Mouse (Mus musculus) CH12.LX (cell line): Measurements from ENCODE around the gene Ppp1r14b. TPM values are rescaled to one million over a fixed set of nuclear protein-coding genes. Genes with fewer than 3 reads are reported as not detected.

ENCODE experiments used
- DNase-seq: peaks from one replicate; pipeline ENCODE4 v3.0.0-alpha.2; 2013; ENCODE audit errors: extremely low read depth
- H3K27ac ChIP-seq: 2 replicates; pipeline ENCODE4 v1.5.1; 2012; ENCODE audit warnings: low read depth, mild to moderate bottlenecking, control low read depth, moderate library complexity; ENCODE audit not compliant: insufficient read depth
- H3K27me3 ChIP-seq: replicated peaks from 2 replicates; pipeline ENCODE3; 2012; ENCODE audit warnings: inconsistent platforms
- H3K36me3 ChIP-seq, 2 experiments: replicated peaks in 1 of 2; 2 replicates each; pipeline versions ENCODE3 to v1.6.1; 2012; ENCODE audit warnings: inconsistent platforms in 1 of 2, low read length in 1 of 2, mild to moderate bottlenecking in 1 of 2, mixed read lengths in 1 of 2, moderate library complexity in 1 of 2; ENCODE audit not compliant: control insufficient read depth in 1 of 2, insufficient read depth in 1 of 2
- H3K4me1 ChIP-seq, 2 experiments: 2 replicates each; pipeline ENCODE4 v1.6.1; 2012; ENCODE audit warnings: inconsistent platforms in 1 of 2, moderate library complexity in 1 of 2; ENCODE audit not compliant: insufficient read depth in 2 of 2, control insufficient read depth in 1 of 2
- H3K4me2 ChIP-seq: 2 replicates; pipeline ENCODE4 v1.6.1; 2012; ENCODE audit warnings: low read depth, mild to moderate bottlenecking, control low read depth; ENCODE audit not compliant: poor library complexity, insufficient read depth, severe bottlenecking
- H3K4me3 ChIP-seq, 3 experiments: fragments of 150-350 bp in 1 of 3; sonication (generic) in 1 of 3; replicated peaks in 1 of 3; 2 replicates each; pipeline versions ENCODE3 to v1.5.1; 2011 to 2012; ENCODE audit warnings: low read depth in 2 of 3, low read length in 2 of 3, mild to moderate bottlenecking in 2 of 3, moderate library complexity in 2 of 3, control low read depth in 1 of 3, improper control_type of control experiment in 1 of 3, inconsistent platforms in 1 of 3, mixed read lengths in 1 of 3; ENCODE audit not compliant: poor library complexity in 1 of 3
- H3K79me2 ChIP-seq: replicated peaks from 2 replicates; pipeline ENCODE4 v1.6.1; 2012; ENCODE audit warnings: mild to moderate bottlenecking, moderate library complexity; ENCODE audit not compliant: control insufficient read depth, poor library complexity, insufficient read depth, severe bottlenecking; ENCODE audit errors: extremely low read depth
- H3K9ac ChIP-seq: 2 replicates; pipeline ENCODE4 v1.6.1; 2012; ENCODE audit warnings: low read depth, mild to moderate bottlenecking, control low read depth, moderate library complexity; ENCODE audit not compliant: insufficient read depth
- H3K9me3 ChIP-seq: replicated peaks from 2 replicates; pipeline ENCODE3; 2012; ENCODE audit warnings: low read length, inconsistent platforms, mixed read lengths
- BHLHE40 ChIP-seq: IDR thresholded peaks from 2 replicates; pipeline ENCODE4 v1.6.1; 2011; ENCODE audit warnings: mild to moderate bottlenecking, low read depth, low read length, improper control_type of control experiment
- CHD1 ChIP-seq: IDR thresholded peaks from 2 replicates; pipeline ENCODE4 v1.6.1; 2012; ENCODE audit warnings: low read depth, low read length, improper control_type of control experiment, inconsistent platforms
- CHD2 ChIP-seq: IDR thresholded peaks from 2 replicates; pipeline ENCODE4 v1.6.1; 2011; ENCODE audit warnings: low read length, improper control_type of control experiment
- CTCF ChIP-seq, 2 experiments: IDR thresholded peaks in 1 of 2; conservative IDR thresholded peaks in 1 of 2; 2 replicates each; pipeline ENCODE4 v1.5.1; 2011 to 2012; ENCODE audit warnings: low read depth in 2 of 2, low read length in 2 of 2, improper control_type of control experiment in 1 of 2, inconsistent platforms in 1 of 2, mild to moderate bottlenecking in 1 of 2, moderate library complexity in 1 of 2
- E2F4 ChIP-seq: IDR thresholded peaks from 2 replicates; pipeline ENCODE4 v1.6.1; 2011; ENCODE audit warnings: low read depth, low read length, improper control_type of control experiment; ENCODE audit not compliant: insufficient replicate concordance
- ELF1 ChIP-seq: IDR thresholded peaks from 2 replicates; pipeline ENCODE4 v1.6.1; 2014; ENCODE audit warnings: low read depth, mild to moderate bottlenecking, inconsistent platforms, low read length, improper control_type of control experiment
- ETS1 ChIP-seq: conservative IDR thresholded peaks from 2 replicates; pipeline ENCODE4 v1.6.1; 2012; ENCODE audit warnings: low read depth, mild to moderate bottlenecking, inconsistent platforms, low read length, improper control_type of control experiment, moderate library complexity
- GABPA ChIP-seq: IDR thresholded peaks from 2 replicates; pipeline ENCODE4 v1.6.1; 2012; ENCODE audit warnings: low read depth, low read length, improper control_type of control experiment, inconsistent platforms; ENCODE audit not compliant: insufficient replicate concordance
- HCFC1 ChIP-seq: IDR thresholded peaks from 2 replicates; pipeline ENCODE4 v1.6.1; 2012; ENCODE audit warnings: low read depth, mild to moderate bottlenecking, inconsistent platforms, low read length, improper control_type of control experiment
- JUND ChIP-seq: conservative IDR thresholded peaks from 2 replicates; pipeline ENCODE4 v1.6.1; 2011; ENCODE audit warnings: low read depth, low read length, improper control_type of control experiment
- MAX ChIP-seq: IDR thresholded peaks from 2 replicates; pipeline ENCODE4 v1.6.1; 2011; ENCODE audit warnings: low read length, improper control_type of control experiment
- MXI1 ChIP-seq: IDR thresholded peaks from 2 replicates; pipeline ENCODE4 v1.6.1; 2011; ENCODE audit warnings: mild to moderate bottlenecking, low read depth, low read length, improper control_type of control experiment
- MYC ChIP-seq: IDR thresholded peaks from 2 replicates; pipeline ENCODE4 v1.6.1; 2011; ENCODE audit warnings: low read depth, mild to moderate bottlenecking, improper control_type of control experiment, low read length
- NELFE ChIP-seq: IDR thresholded peaks from 2 replicates; pipeline ENCODE4 v1.6.1; 2011; ENCODE audit warnings: low read depth, low read length, improper control_type of control experiment
- NRF1 ChIP-seq: IDR thresholded peaks from 2 replicates; pipeline ENCODE4 v1.6.1; 2014; ENCODE audit warnings: low read depth, mild to moderate bottlenecking, inconsistent platforms, low read length, improper control_type of control experiment, moderate library complexity
- PAX5 ChIP-seq: IDR thresholded peaks from 2 replicates; pipeline ENCODE4 v1.6.1; 2012; ENCODE audit warnings: low read length, inconsistent platforms, mixed read lengths
- POLR2A ChIP-seq: IDR thresholded peaks from 2 replicates; pipeline ENCODE4 v1.6.1; 2011; ENCODE audit warnings: low read depth, mild to moderate bottlenecking, improper control_type of control experiment, low read length
- SIN3A ChIP-seq: IDR thresholded peaks from 2 replicates; pipeline ENCODE4 v1.6.1; 2012; ENCODE audit warnings: low read length, improper control_type of control experiment, inconsistent platforms
- TBP ChIP-seq: conservative IDR thresholded peaks from 2 replicates; pipeline ENCODE4 v1.6.1; 2011; ENCODE audit warnings: low read depth, low read length, improper control_type of control experiment
- UBTF ChIP-seq: IDR thresholded peaks from 2 replicates; pipeline ENCODE4 v1.6.1; 2012; ENCODE audit warnings: low read depth, mild to moderate bottlenecking, inconsistent platforms, low read length, improper control_type of control experiment, moderate library complexity
- USF2 ChIP-seq: conservative IDR thresholded peaks from 2 replicates; pipeline ENCODE4 v1.6.1; 2011; ENCODE audit warnings: low read depth, low read length, improper control_type of control experiment
- ZC3H11A ChIP-seq: IDR thresholded peaks from 2 replicates; pipeline ENCODE4 v1.6.1; 2012; ENCODE audit warnings: low read depth, mild to moderate bottlenecking, inconsistent platforms, low read length, improper control_type of control experiment
- ZKSCAN1 ChIP-seq: IDR thresholded peaks from 2 replicates; pipeline ENCODE4 v1.6.1; 2012; ENCODE audit warnings: low read depth, inconsistent platforms, low read length, improper control_type of control experiment, borderline replicate concordance
- ZMIZ1 ChIP-seq: IDR thresholded peaks from 2 replicates; pipeline ENCODE4 v1.6.1; 2012; ENCODE audit warnings: low read depth, mild to moderate bottlenecking, inconsistent platforms, low read length, improper control_type of control experiment
- ZNF384 ChIP-seq: IDR thresholded peaks from 2 replicates; pipeline ENCODE4 v1.6.1; 2012; ENCODE audit warnings: low read depth, low read length, improper control_type of control experiment, inconsistent platforms
- dilution Hi-C: fragments of 300-500 bp; cut with MboI; formaldehyde crosslinking; loops from 2 replicates; pipeline ENCODE4 v1.14.3; 2020; ENCODE audit warnings: low sequenced_read_pairs; ENCODE audit not compliant: extremely low pct_unique_long_range_greater_than_20kb, extremely low pct_ligation_motif_present
- in situ Hi-C: fragments of 300-500 bp; cut with MboI; formaldehyde crosslinking; loops from 3 replicates; pipeline ENCODE4 v1.14.3; 2019; ENCODE audit warnings: low sequenced_read_pairs, low pct_ligation_motif_present, low pct_unique_long_range_greater_than_20kb, mixed read lengths
- polyA plus RNA-seq: library from polyadenylated mRNA; unstranded; fragments of >175 nt; gene quantifications from 2 replicates; pipeline ENCODE4 v1.2.1, GENCODE M21; 2012; ENCODE audit warnings: low read depth; ENCODE audit not compliant: insufficient read length
- total RNA-seq, 2 experiments: library from RNA; depleted of rRNA; stranded (reverse); fragments of 300-350 nt in 1 of 2; fragments of >200 nt in 1 of 2; gene quantifications; 2 replicates each; pipeline ENCODE4 v1.2.3; 2012 to 2014

Ppp1r14b gene
- total and polyA plus RNA-seq, 3 experiments, result 167 to 256 (median 241) TPM

- H3K9ac ChIP-seq, result no peak overlapping the region; the same call in 1 of the 2 replicates
- in situ Hi-C loops, result no loop called here
- no peak overlapping the region for H3K27ac ChIP-seq
- no peaks in the 10 kb centered on the region for H3K9me3 ChIP-seq
- dilution Hi-C loops, result no loop called here
- peaks cover 9 to 44% of the 10 kb centered on the region in 2 experiments for H3K4me1 ChIP-seq
- no peak for DNase-seq
- peak overlapping the region in 2 of 3 experiments; percentile 39 to 70 for H3K4me3 ChIP-seq
- TF ChIP-seq E2F4 (no peak), JUND (no peak), GABPA (no peak), MAX (0 out of 2 replicates have a peak, but pooled peaks have one; percentile 20), POLR2A (no peak), USF2 (no peak), SIN3A (no peak), BHLHE40 (no peak), ZNF384 (no peak), CTCF (conservative IDR thresholded peaks at IDR 0.05 in 1 of 2, IDR thresholded peaks at IDR 0.05 in 1 of 2; ENCODE audit: low read depth in 2 of 2, low read length in 2 of 2) (no peak), ELF1 (0 out of 2 replicates have a peak, but pooled peaks have one; percentile 3), PAX5 (no peak), CHD1 (no peak), MYC (no peak), HCFC1 (no peak)
- TF ChIP-seq, all 38 proteins: peak for 2
- H3K4me2 ChIP-seq, result peak overlapping the region; percentile 21
- H3K79me2 ChIP-seq, result no peaks in the 10 kb centered on the region
- H3K27me3 ChIP-seq, result peaks cover 3% of the 10 kb centered on the region
- peaks cover 15 to 32% of the 10 kb centered on the region in 2 experiments for H3K36me3 ChIP-seq
Observed at GRCm38 (mm10) chr19:6968491-6969271, 6.1 kb upstream of the Ppp1r14b start.

- H3K36me3 ChIP-seq, result peaks cover 9 to 26% of the 10 kb centered on the region in 2 experiments
- H3K9ac ChIP-seq, result peak overlapping the region; percentile 69; the same call in 1 of the 2 replicates
- H3K4me3 ChIP-seq, result peak overlapping the region; percentile 39 to 80 (median 70)
- peaks cover 9 to 49% of the 10 kb centered on the region in 2 experiments for H3K4me1 ChIP-seq
- dilution Hi-C loops, result no loop called here
- H3K4me2 ChIP-seq, result peak overlapping the region; percentile 21
- DNase-seq, result no peak
- H3K9me3 ChIP-seq, result no peaks in the 10 kb centered on the region
- no peak overlapping the region for H3K27ac ChIP-seq
- peaks cover 3% of the 10 kb centered on the region for H3K27me3 ChIP-seq
- TF ChIP-seq CHD2 (no peak), GABPA (no peak), ZMIZ1 (no peak), BHLHE40 (no peak), ZKSCAN1 (no peak), NRF1 (no peak), ETS1 (no peak), UBTF (no peak), NELFE (no peak), JUND (no peak), PAX5 (no peak), ZC3H11A (no peak), ELF1 (no peak), TBP (no peak), MXI1 (no peak), E2F4 (no peak), CTCF (conservative IDR thresholded peaks at IDR 0.05 in 1 of 2, IDR thresholded peaks at IDR 0.05 in 1 of 2; ENCODE audit: low read depth in 2 of 2, low read length in 2 of 2) (no peak)
- TF ChIP-seq, all 38 proteins: peak for 0
- in situ Hi-C loops, result no loop called here
- no peaks in the 10 kb centered on the region for H3K79me2 ChIP-seq
Observed at GRCm38 (mm10) chr19:6969291-6969664, 5.5 kb upstream of the Ppp1r14b start.
